Comparison of ENCODE assay signal across 15 mouse cellular contexts in genomic region chr1:39394096-39394495, GRCm38 (mm10). TPM values are rescaled to one million over a fixed set of nuclear protein-coding genes. Genes with fewer than 3 reads are reported as not detected.
DNase-seq lines count a peak whose midpoint lies in the region; ATAC-seq lines count a peak whose summit lies in the region.
"Had no signal": no experiment of that assay in that cellular context is flagged by ENCODE, and none has a peak within 500 bp of the region (broad histone marks: within the 10 kb centered on the region; RNA-seq: fewer than 3 reads in every experiment).

No protein-coding gene starts in this region.

- H3K4me1 ChIP-seq in lung, embryonic 15.5 days, result peaks cover 21% of the 10 kb centered on the region
- no peaks in the 10 kb centered on the region for H3K4me1 ChIP-seq in hindbrain, embryonic 11.5 days (replicated peaks; ENCODE audit: control insufficient read depth, insufficient read depth, low read length)
- H3K4me1 ChIP-seq: stomach, embryonic 15.5 days had no signal

- H3K36me3 ChIP-seq in lung, embryonic 15.5 days, result no peaks in the 10 kb centered on the region
- no peaks in the 10 kb centered on the region for H3K36me3 ChIP-seq in hindbrain, embryonic 11.5 days (ENCODE audit: control insufficient read depth, insufficient read depth, low read length)
- H3K36me3 ChIP-seq: stomach, embryonic 15.5 days had no signal

- DNase-seq in lung, postnatal 36 days, result no peak
- DNase-seq in brain, adult 2 months (ENCODE audit: low read depth, low spot score), result peak; percentile 22
- peak; percentile 60 for DNase-seq in gastrocnemius, postnatal 25 days
- DNase-seq in kidney, postnatal 36 days, result peak; percentile 33 to 43
- DNase-seq in layer of hippocampus, adult 9-11 months, result no peak
- no peak for DNase-seq in hindbrain, embryonic 11.5 days (ENCODE audit: low spot score)
- DNase-seq: cerebellum, adult 8-10 months; right cerebral cortex, postnatal 14 days had no signal

- WGBS in lung, embryonic 15.5 days, result 51% methylated on average over 10 of the region's 10 CpGs
- 55% methylated on average over 10 of the region's 10 CpGs for WGBS in hindbrain, embryonic 11.5 days

- no peak overlapping the region for H3K9ac ChIP-seq in lung, embryonic 15.5 days
- no peak overlapping the region for H3K9ac ChIP-seq in hindbrain, embryonic 11.5 days (ENCODE audit: low read depth, low read length)
- H3K9ac ChIP-seq: forebrain, embryonic 13.5 days; heart, embryonic 15.5 days; neural tube, embryonic 13.5 days; stomach, embryonic 15.5 days had no signal

- no peaks in the 10 kb centered on the region for H3K27me3 ChIP-seq in lung, embryonic 15.5 days
- H3K27me3 ChIP-seq in hindbrain, embryonic 11.5 days (ENCODE audit: control insufficient read depth, insufficient read depth, low read length), result no peaks in the 10 kb centered on the region
- H3K27me3 ChIP-seq: forebrain, embryonic 13.5 days; heart, embryonic 15.5 days; neural tube, embryonic 13.5 days; stomach, embryonic 15.5 days had no signal

- no peak for ATAC-seq in lung, embryonic 15.5 days (ENCODE audit: borderline replicate concordance, extremely low read depth, low FRiP score, low TSS enrichment)
- ATAC-seq in hindbrain, embryonic 11.5 days (ENCODE audit: low FRiP score), result no peak
- ATAC-seq: forebrain, embryonic 13.5 days; intestine, postnatal 0 days had no signal

- H3K4me3 ChIP-seq in lung, embryonic 15.5 days, result no peak overlapping the region
- H3K4me3 ChIP-seq in hindbrain, embryonic 11.5 days (ENCODE audit: low read depth, low read length), result no peak overlapping the region
- H3K4me3 ChIP-seq: forebrain, embryonic 13.5 days; heart, embryonic 15.5 days; left cerebral cortex, adult 2 months; neural tube, embryonic 13.5 days; stomach, embryonic 15.5 days had no signal

- no peaks in the 10 kb centered on the region for H3K9me3 ChIP-seq in lung, embryonic 15.5 days
- H3K9me3 ChIP-seq in hindbrain, embryonic 11.5 days (ENCODE audit: control insufficient read depth, low read length), result no peaks in the 10 kb centered on the region
- H3K9me3 ChIP-seq: forebrain, embryonic 13.5 days; heart, embryonic 15.5 days; stomach, embryonic 15.5 days had no signal

- H3K27ac ChIP-seq in lung, embryonic 15.5 days, result peak overlapping the region; percentile 95
- H3K27ac ChIP-seq in hindbrain, embryonic 11.5 days (ENCODE audit: low read depth, low read length), result no peak overlapping the region
- H3K27ac ChIP-seq: forebrain, embryonic 13.5 days; heart, embryonic 15.5 days; left cerebral cortex, adult 2 months; neural tube, embryonic 13.5 days; stomach, embryonic 15.5 days had no signal

- H3K4me2 ChIP-seq in lung, embryonic 15.5 days, result 0 out of 2 replicates have a peak overlapping the region, but pooled peaks have one; percentile 7
- H3K4me2 ChIP-seq in hindbrain, embryonic 11.5 days (replicated peaks; ENCODE audit: low read depth, low read length), result no peak overlapping the region
- H3K4me2 ChIP-seq: forebrain, embryonic 13.5 days; heart, embryonic 15.5 days; neural tube, embryonic 13.5 days; stomach, embryonic 15.5 days had no signal

RNA-seq across cellular contexts. Expression of gene Rpl31, which starts 26.5 kb away (rescaled TPM):
- polyA plus RNA-seq in lung, embryonic 15.5 days (2015; fragmentation: Nextera tagmentation; extraction: Ambion mirVana), result 454 and 516 TPM in 2 replicates
- 100 to 1,000 TPM; 500 to 523 TPM for total RNA-seq in gastrocnemius, postnatal 25 days (2021)
- 426 and 434 TPM in 2 replicates for polyA plus RNA-seq in hindbrain, embryonic 11.5 days (2014; fragmentation: Nextera tagmentation; extraction: Ambion mirVana)

Comparison
In these comparisons a context has a peak if more than half of its experiments do, and no peak if none do; other contexts are left out.
1. DNase-seq: peak in brain, adult 2 months (single experiment), gastrocnemius, postnatal 25 days (single experiment) and kidney, postnatal 36 days (2 of 2); none in lung, postnatal 36 days (single experiment), layer of hippocampus, adult 9-11 months (single experiment) and hindbrain, embryonic 11.5 days (single experiment).